Mouse (Mus musculus) limb, embryonic 11.5 days (tissue): Measurements from ENCODE around the gene Limch1. TPM values are rescaled to one million over a fixed set of nuclear protein-coding genes. Genes with fewer than 3 reads are reported as not detected.

ENCODE experiments used
- ATAC-seq: fragments of 200-750 bp; cut with Nextera tagmentation; 2 replicates; pipeline ENCODE4 v1.8.0; 2017; ENCODE audit warnings: low read depth; ENCODE audit not compliant: insufficient number of reproducible peaks, low FRiP score, low TSS enrichment
- DNase-seq: peaks from one replicate; pipeline ENCODE4 v3.0.0-alpha.2; 2015; ENCODE audit warnings: low spot score
- H3K27ac ChIP-seq: fragments of 300-500 bp; sonication (generic); replicated peaks from 2 replicates; pipeline ENCODE4 v1.5.1; 2014; ENCODE audit warnings: low read depth, mild to moderate bottlenecking, low read length
- H3K27me3 ChIP-seq: fragments of 300-500 bp; sonication (generic); 2 replicates; pipeline ENCODE4 v1.6.1; 2014; ENCODE audit warnings: mild to moderate bottlenecking, low read length, mixed read lengths; ENCODE audit not compliant: control insufficient read depth, insufficient read depth
- H3K36me3 ChIP-seq: fragments of 300-500 bp; sonication (generic); 2 replicates; pipeline ENCODE4 v1.6.1; 2014; ENCODE audit warnings: mild to moderate bottlenecking, low read length, moderate library complexity, mixed read lengths; ENCODE audit not compliant: control insufficient read depth, insufficient read depth
- H3K4me1 ChIP-seq: fragments of 300-500 bp; sonication (generic); 2 replicates; pipeline ENCODE4 v1.6.1; 2014; ENCODE audit warnings: low read length, mixed read lengths; ENCODE audit not compliant: control insufficient read depth, insufficient read depth
- H3K4me2 ChIP-seq: fragments of 300-500 bp; sonication (generic); 2 replicates; pipeline ENCODE4 v1.6.1; 2014; ENCODE audit warnings: low read depth, mild to moderate bottlenecking, moderate library complexity; ENCODE audit not compliant: severe bottlenecking
- H3K4me3 ChIP-seq: fragments of 300-500 bp; sonication (generic); 2 replicates; pipeline ENCODE4 v1.5.1; 2014; ENCODE audit warnings: low read depth, low read length
- H3K9ac ChIP-seq: fragments of 300-500 bp; sonication (generic); 2 replicates; pipeline ENCODE4 v1.6.1; 2014; ENCODE audit warnings: mild to moderate bottlenecking, low read length
- H3K9me3 ChIP-seq: fragments of 300-500 bp; sonication (generic); 2 replicates; pipeline ENCODE4 v1.6.1; 2016; ENCODE audit warnings: low read length; ENCODE audit not compliant: control insufficient read depth
- WGBS: fragments of 180-500 bp; shearing (Covaris S2); extraction: QIAGEN DNeasy Blood & Tissue Kit; methylation state at CpG from one replicate; pipeline ENCODE4 v1.1.7; 2014; 5-methylcytosine and 5-hydroxymethylcytosine counted together
- polyA plus RNA-seq: library from polyadenylated mRNA; unstranded; fragments of >200 nt; fragmentation: Nextera tagmentation; extraction: Ambion mirVana; gene quantifications from 2 replicates; pipeline ENCODE4 v1.2.1, GENCODE M21; 2014

Limch1 gene
- polyA plus RNA-seq, 1 experiment from 2014 or later = 39.7 TPM

DNA sequence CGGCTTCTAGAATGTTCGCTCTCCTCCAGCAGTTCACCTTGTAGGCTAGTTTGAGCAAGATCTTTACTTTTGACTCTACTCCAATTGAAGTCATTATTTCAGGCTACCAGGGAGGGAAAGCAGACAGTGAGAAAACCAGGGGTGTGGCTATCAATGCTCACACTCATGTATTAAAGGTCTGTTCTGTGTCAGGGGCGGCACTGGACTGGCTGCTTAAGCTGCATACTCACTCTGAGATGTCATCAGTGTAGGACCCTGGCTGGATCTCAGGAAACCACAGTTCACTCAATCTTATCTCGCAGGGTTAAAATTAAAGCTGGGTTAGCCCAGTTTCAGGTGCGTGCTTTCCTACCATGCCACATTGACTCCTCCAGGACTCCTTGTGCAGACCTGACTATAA is 142.4 kb downstream of the Limch1 start:
- Histone ChIP-seq H3K27ac (no peak overlapping the region), H3K9ac (no peak overlapping the region), H3K4me1 (no peaks in the 10 kb centered on the region), H3K36me3 (no peaks in the 10 kb centered on the region), H3K9me3 (no peaks in the 10 kb centered on the region; the same call in 1 of the 2 replicates), H3K4me3 (no peak overlapping the region), H3K4me2 (no peak overlapping the region), H3K27me3 (no peaks in the 10 kb centered on the region)
- no peak for DNase-seq
- no peak for ATAC-seq
- 91% methylated on average over 5 of the region's 5 CpGs for WGBS

DNA sequence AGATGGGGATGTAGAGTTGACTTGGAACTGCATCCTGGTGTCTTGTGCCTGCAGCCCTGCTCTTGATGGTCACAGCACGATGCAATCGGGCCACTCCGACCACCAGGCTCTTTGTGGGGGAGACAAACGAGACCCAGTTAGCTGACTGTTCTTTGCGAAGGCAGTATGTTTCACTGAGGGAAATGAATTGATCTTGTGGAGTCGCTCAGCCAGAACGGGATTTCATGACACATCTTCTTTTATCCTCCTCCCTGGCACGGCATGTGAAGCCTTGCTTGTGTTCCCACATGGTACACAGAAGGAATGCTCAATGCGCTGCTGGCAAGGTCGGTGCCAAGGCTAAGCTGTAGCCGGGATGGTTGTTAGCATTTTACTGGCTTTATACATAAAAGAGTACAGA is 143.7 kb downstream of the Limch1 start:
- Histone ChIP-seq H3K9ac (no peak overlapping the region), H3K36me3 (no peaks in the 10 kb centered on the region), H3K27ac (no peak overlapping the region), H3K27me3 (no peaks in the 10 kb centered on the region), H3K4me2 (no peak overlapping the region), H3K4me1 (no peaks in the 10 kb centered on the region), H3K4me3 (no peak overlapping the region), H3K9me3 (no peaks in the 10 kb centered on the region; the same call in 1 of the 2 replicates)
- ATAC-seq (no peak), DNase-seq (no peak)
- WGBS = 89% methylated on average over 11 of the region's 11 CpGs

DNA sequence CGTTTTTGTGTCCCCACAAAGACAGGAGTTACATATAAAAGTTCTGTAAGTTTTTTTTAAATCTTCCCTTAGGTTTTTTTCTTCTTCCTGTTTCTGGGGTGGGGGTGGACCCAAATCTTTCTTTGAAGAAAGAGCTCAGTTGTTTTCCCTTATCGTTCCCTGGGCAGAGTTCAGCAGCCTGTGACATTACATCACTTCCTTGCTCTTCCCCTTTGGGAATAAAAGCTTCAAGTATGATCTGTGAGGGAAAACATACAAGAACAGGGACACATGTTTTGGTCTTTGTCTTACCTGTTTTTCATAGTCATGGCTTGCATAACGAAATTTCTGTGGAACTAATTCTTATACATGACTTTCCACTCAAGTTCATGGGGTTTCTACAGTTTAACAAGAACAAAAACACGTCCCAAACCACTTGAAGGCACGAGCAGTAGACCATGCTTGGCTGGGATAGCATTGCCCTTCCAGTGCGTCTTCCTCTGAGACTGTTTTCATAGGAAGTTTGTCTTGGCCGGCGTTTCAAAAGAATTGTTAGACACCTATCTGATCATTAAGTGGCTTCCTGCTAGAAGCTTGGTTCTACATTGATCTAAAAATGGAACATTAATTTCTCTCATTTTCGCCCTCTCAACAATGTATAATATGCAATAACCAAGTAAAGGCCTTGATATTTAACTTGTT is 150.0 kb downstream of the Limch1 start:
- Histone ChIP-seq H3K9ac (no peak overlapping the region), H3K36me3 (no peaks in the 10 kb centered on the region), H3K27ac (no peak overlapping the region), H3K27me3 (no peaks in the 10 kb centered on the region), H3K4me3 (no peak overlapping the region), H3K4me2 (no peak overlapping the region), H3K9me3 (no peaks in the 10 kb centered on the region), H3K4me1 (0 out of 2 replicates have a peak, but pooled peaks cover 3% of the 10 kb centered on the region)
- 87% methylated on average over 9 of the region's 9 CpGs for WGBS
- ATAC-seq (no peak), DNase-seq (no peak)

DNA sequence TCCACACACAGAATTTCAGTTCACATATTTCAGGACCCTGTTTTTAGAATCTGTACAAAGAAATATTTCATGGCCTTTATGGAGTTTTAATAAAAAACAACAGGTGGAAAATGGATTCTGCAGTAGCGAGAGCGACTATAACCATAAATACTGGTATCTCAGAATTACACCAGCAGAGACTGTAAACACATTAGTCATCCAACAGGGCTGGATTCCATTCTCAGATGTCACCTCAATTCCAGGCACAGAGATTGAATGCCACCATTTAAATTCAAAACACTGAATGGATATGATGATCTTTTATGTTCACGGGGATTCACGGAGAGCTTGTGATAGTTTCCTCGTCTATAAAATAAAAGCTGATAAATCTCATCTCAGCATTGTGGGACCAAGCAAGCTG is 152.0 kb downstream of the Limch1 start:
- H3K9me3 ChIP-seq = no peaks in the 10 kb centered on the region
- no peak overlapping the region for H3K27ac ChIP-seq
- no peak overlapping the region for H3K4me2 ChIP-seq
- 81% methylated on average over 5 of the region's 5 CpGs for WGBS
- H3K36me3 ChIP-seq = no peaks in the 10 kb centered on the region
- 0 out of 2 replicates have a peak, but pooled peaks cover 3% of the 10 kb centered on the region for H3K4me1 ChIP-seq
- ATAC-seq (no peak), DNase-seq (no peak)
- H3K27me3 ChIP-seq = no peaks in the 10 kb centered on the region
- no peak overlapping the region for H3K4me3 ChIP-seq
- no peak overlapping the region for H3K9ac ChIP-seq

DNA sequence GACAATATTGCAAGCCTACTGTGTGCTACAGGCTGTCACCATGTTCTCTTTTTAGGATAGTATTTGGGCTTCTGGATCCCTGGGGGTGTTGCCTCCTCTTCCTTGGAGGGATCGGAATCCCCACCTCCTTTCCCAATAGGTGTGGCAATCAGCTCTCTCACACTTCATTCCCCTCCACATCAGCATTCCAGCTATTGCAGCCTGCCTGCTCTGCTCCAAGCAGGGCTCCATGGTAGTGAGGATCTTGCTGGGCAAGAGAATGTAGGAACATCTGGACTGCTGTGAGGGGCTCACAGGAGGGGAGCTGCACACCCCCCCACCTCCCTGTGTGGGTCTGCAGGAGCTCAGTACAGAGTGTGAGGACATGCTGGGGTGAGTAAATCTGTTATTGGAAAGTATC is 152.6 kb downstream of the Limch1 start:
- ATAC-seq (no peak), DNase-seq (no peak)
- Histone ChIP-seq H3K4me1 (0 out of 2 replicates have a peak, but pooled peaks cover 3% of the 10 kb centered on the region), H3K4me3 (no peak overlapping the region), H3K4me2 (no peak overlapping the region), H3K9ac (no peak overlapping the region), H3K36me3 (no peaks in the 10 kb centered on the region), H3K9me3 (no peaks in the 10 kb centered on the region), H3K27ac (no peak overlapping the region), H3K27me3 (no peaks in the 10 kb centered on the region)
- WGBS = 69% methylated on average over 1 of the region's 1 CpGs

DNA sequence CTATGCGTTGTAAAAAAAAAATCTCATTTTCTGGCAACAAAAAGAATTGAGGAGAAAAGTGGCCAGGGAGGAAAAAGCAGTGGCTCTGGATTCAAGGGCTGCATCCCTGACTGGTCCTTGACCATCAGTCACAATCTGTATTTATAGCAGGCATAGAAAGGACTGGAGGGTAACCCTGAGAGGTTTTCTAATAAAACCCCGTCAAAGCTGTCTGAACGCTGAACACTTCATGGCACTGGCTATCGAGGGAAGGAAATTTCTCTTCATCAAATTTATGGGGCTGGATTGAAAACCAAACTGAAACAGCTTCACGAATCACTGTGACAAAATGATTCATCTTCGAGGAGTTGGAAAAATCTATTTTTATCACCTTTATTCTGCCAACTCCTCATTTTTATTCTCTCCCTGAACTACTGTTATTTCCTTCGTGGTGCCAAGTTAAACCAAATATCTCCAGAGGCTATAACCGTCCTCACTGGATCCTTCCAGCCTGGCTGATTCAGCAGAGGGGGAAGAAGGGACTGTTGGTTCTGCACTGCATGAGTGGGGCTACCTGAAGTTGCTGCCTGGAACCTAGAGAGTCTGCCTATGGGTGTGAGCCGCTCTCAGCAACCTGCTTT is 153.3 kb downstream of the Limch1 start:
- 80% methylated on average over 9 of the region's 9 CpGs for WGBS
- H3K4me3 ChIP-seq = no peak overlapping the region
- DNase-seq = no peak
- H3K27ac ChIP-seq = no peak overlapping the region
- no peak overlapping the region for H3K9ac ChIP-seq
- H3K9me3 ChIP-seq = no peaks in the 10 kb centered on the region
- H3K4me1 ChIP-seq = 0 out of 2 replicates have a peak, but pooled peaks cover 3% of the 10 kb centered on the region
- no peak for ATAC-seq
- H3K36me3 ChIP-seq = no peaks in the 10 kb centered on the region
- H3K4me2 ChIP-seq = no peak overlapping the region
- H3K27me3 ChIP-seq = no peaks in the 10 kb centered on the region

DNA sequence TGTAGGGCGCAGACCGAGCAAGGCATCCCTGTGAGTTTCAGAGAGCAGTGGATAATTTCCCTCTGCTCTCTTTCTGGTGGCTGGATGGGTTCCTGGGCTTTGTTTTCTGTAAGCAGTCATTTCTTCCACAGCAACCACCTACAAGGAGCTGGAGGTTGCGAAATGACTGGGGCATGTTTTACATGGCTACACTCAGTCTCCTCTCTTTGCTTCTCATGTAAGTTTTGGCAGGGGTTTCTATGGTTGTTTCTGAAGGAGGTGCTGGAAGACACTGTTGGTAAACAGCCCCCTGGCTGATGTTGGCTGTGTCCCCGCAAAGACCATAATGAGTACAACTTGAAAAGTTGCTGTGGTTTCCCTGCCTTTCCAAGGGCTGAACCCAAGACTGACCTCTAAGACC is 155.5 kb downstream of the Limch1 start:
- no peak for DNase-seq
- no peaks in the 10 kb centered on the region for H3K9me3 ChIP-seq
- H3K36me3 ChIP-seq = no peaks in the 10 kb centered on the region
- no peak overlapping the region for H3K9ac ChIP-seq
- H3K27ac ChIP-seq = no peak overlapping the region
- no peak overlapping the region for H3K4me2 ChIP-seq
- WGBS = 93% methylated on average over 4 of the region's 4 CpGs
- 0 out of 2 replicates have a peak, but pooled peaks cover 3% of the 10 kb centered on the region for H3K4me1 ChIP-seq
- H3K27me3 ChIP-seq = no peaks in the 10 kb centered on the region
- H3K4me3 ChIP-seq = no peak overlapping the region
- ATAC-seq = no peak

DNA sequence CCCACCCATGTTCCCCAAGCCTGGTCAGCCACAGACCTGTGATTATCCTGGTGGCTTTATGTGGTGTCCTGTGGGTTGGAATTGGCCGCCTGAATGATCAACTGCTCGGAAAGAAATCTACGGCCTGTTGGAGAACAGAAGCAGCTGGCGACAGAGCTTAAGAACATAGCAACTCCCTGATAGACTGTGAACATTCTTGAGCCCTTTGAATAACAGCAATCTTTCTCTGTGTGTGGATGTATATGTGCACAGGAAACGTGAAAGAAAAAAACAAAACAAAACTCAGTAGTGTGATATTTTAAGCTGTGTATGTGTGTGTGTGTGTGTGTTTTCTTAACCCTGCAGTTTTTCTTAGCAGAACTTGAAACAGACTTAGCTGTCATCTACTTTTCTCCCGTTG is 159.2 kb downstream of the Limch1 start:
- 78% methylated on average over 6 of the region's 6 CpGs for WGBS

More for the DNA sequence above, 159.2 kb downstream of the Limch1 start:
- no peak overlapping the region for H3K27ac ChIP-seq
- DNase-seq = no peak
- no peaks in the 10 kb centered on the region for H3K9me3 ChIP-seq
- H3K36me3 ChIP-seq = no peaks in the 10 kb centered on the region
- no peak overlapping the region for H3K4me2 ChIP-seq
- H3K9ac ChIP-seq = no peak overlapping the region
- no peak overlapping the region for H3K4me3 ChIP-seq
- ATAC-seq = no peak
- no peaks in the 10 kb centered on the region for H3K4me1 ChIP-seq
- H3K27me3 ChIP-seq = no peaks in the 10 kb centered on the region
